Mouse (Mus musculus) liver, embryonic 12.5 days (tissue): ENCODE measurements at regions not wholly inside any gene's neighbourhood (a gene's known extent, or its start where the extent isn't known, plus 50 kb on each side); places are given as distances from the start of the nearest gene placed in this dataset.

Experiments used
- ATAC-seq: fragments of 200-750 bp; cut with Nextera tagmentation; 2 replicates; pipeline ENCODE4 v1.8.0; 2017; ENCODE audit warnings: moderate number of reproducible peaks, mild to moderate bottlenecking, moderate library complexity
- H3K27ac ChIP-seq: fragments of 300-500 bp; sonication (generic); 2 replicates; pipeline ENCODE4 v1.5.1; 2016; ENCODE audit warnings: mild to moderate bottlenecking
- H3K27me3 ChIP-seq: fragments of 300-500 bp; sonication (generic); replicated peaks from 2 replicates; pipeline ENCODE4 v1.6.1; 2016; ENCODE audit warnings: mild to moderate bottlenecking, moderate library complexity
- H3K36me3 ChIP-seq: fragments of 300-500 bp; sonication (generic); 2 replicates; pipeline ENCODE4 v1.6.1; 2016; ENCODE audit warnings: mild to moderate bottlenecking, moderate library complexity
- H3K4me1 ChIP-seq: fragments of 300-500 bp; sonication (generic); 2 replicates; pipeline ENCODE4 v1.6.1; 2016
- H3K4me2 ChIP-seq: fragments of 300-500 bp; sonication (generic); 2 replicates; pipeline ENCODE4 v1.6.1; 2016; ENCODE audit warnings: mild to moderate bottlenecking, moderate library complexity
- H3K4me3 ChIP-seq: fragments of 300-500 bp; sonication (generic); 2 replicates; pipeline ENCODE4 v1.5.1; 2016; ENCODE audit warnings: mild to moderate bottlenecking, moderate library complexity
- H3K9ac ChIP-seq: fragments of 300-500 bp; sonication (generic); 2 replicates; pipeline ENCODE4 v1.6.1; 2016; ENCODE audit warnings: mild to moderate bottlenecking, moderate library complexity
- H3K9me3 ChIP-seq: fragments of 300-500 bp; sonication (generic); replicated peaks from 2 replicates; pipeline ENCODE4 v1.6.1; 2016; ENCODE audit warnings: mild to moderate bottlenecking, moderate library complexity
- WGBS: fragments of 180-500 bp; shearing (Covaris S2); methylation state at CpG from one replicate; pipeline ENCODE4 v1.1.7; 2016; ENCODE audit not compliant: insufficient replicate concordance; 5-methylcytosine and 5-hydroxymethylcytosine counted together

GRCm38 (mm10) chr6:52490264-52490775, 149.9 kb downstream of the Hibadh start:
- WGBS: 67% methylated on average over 14 of the region's 14 CpGs
- H3K27me3 ChIP-seq: no peaks in the 10 kb centered on the region
- H3K27ac ChIP-seq: no peak overlapping the region
- H3K36me3 ChIP-seq: no peaks in the 10 kb centered on the region
- H3K4me2 ChIP-seq: no peak overlapping the region
- H3K9me3 ChIP-seq: no peaks in the 10 kb centered on the region
- H3K4me3 ChIP-seq: no peak overlapping the region
- no peak overlapping the region for H3K9ac ChIP-seq
- no peak for ATAC-seq
- H3K4me1 ChIP-seq: no peaks in the 10 kb centered on the region

DNA sequence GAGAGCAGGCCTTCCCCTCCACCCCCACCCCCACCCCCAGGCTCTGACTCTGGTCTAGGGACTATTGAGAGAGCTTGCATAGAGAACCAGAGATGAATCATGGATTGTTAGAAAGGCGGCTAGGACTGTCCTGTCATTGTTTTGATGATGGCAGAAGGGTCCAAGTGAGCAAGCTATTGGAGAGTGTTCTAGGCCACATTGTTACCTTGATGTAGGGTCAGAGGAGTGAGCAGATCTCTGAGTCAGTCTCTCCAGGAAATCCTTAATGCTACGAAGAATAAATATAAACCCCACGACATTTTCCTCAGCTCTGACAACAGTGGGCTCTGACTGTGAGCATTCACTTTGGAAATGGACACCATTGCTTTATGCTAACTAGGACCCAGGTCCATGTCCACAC, 144.9 kb downstream of the Hibadh start:
- H3K27me3 ChIP-seq: no peaks in the 10 kb centered on the region
- H3K9me3 ChIP-seq: no peaks in the 10 kb centered on the region
- H3K9ac ChIP-seq: no peak overlapping the region
- no peak overlapping the region for H3K4me3 ChIP-seq
- H3K4me1 ChIP-seq: no peaks in the 10 kb centered on the region
- WGBS: 58% methylated on average over 3 of the region's 3 CpGs
- no peak overlapping the region for H3K4me2 ChIP-seq
- no peak for ATAC-seq
- no peaks in the 10 kb centered on the region for H3K36me3 ChIP-seq
- H3K27ac ChIP-seq: no peak overlapping the region

DNA sequence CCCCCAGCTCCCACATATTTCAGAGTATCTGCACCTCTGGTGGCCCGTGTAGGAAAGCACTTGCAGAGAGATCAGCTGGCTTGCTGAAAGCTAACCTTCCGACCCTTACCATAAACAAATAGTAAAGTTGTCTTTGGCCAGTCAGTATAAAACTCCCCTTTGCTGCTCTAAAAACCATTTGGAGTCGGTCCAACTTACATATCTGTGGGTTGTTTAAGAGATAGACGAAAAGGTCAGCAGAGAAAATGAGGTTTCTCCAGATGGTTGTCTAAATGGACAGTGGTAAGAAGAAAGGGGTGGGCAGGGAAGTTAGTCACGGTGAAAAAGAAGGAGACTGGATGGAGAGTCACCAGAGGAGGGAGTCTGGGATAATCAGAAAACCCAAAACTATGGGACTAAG, 144.3 kb downstream of the Hibadh start:
- Histone ChIP-seq H3K4me3 (no peak overlapping the region), H3K4me2 (no peak overlapping the region), H3K36me3 (no peaks in the 10 kb centered on the region), H3K27me3 (no peaks in the 10 kb centered on the region), H3K27ac (no peak overlapping the region), H3K9me3 (no peaks in the 10 kb centered on the region), H3K9ac (no peak overlapping the region), H3K4me1 (no peaks in the 10 kb centered on the region)
- no peak for ATAC-seq
- WGBS: 53% methylated on average over 5 of the region's 5 CpGs
